Mouse (Mus musculus) adrenal gland, adult 10 weeks (tissue): ENCODE measurements around the gene Grk5. TPM values are rescaled to one million over a fixed set of nuclear protein-coding genes. Genes with fewer than 3 reads are reported as not detected.

Source experiments
- polyA plus RNA-seq: library from polyadenylated mRNA; stranded (reverse); fragments of 350-450 nt; fragmentation: Illumina TruSeq; extraction: RNeasy Lipid Tissue Mini Kit (QIAGEN cat#74804); gene quantifications from one replicate; pipeline ENCODE4 v1.2.3, GENCODE M21; 2014; ENCODE audit warnings: low read depth, low replicate concordance

Grk5 gene
- 28.0 TPM for polyA plus RNA-seq

DNA sequence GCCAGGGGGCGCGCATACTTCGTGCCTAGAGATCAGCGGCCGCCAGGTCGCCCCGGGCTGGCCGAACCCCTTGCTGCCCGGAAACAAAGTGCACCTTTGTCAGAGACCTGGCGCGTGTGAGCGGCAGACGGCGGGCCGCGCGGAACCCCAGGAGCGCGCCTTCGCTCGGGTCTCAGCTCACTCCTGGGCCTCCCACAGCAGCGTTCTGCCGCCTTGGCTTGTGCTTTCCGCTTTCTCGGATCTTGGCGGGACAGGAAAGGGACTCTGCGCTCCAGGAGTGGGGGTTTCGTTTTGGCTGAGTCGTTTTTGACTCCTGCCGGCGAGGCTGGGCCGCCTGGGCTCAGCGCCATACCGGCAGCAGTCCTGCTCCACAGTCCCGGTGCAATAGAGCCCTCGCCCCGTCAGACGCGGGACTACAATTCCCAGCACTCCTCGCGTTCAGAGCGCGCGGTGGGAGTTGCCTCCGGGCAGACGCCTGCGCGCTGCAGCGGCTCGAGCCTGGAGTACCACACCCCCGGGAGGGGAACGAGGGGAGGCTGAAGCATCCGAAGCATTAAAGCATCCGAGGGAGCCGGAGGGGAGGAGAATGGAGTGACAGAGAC lies at the start of gene Grk5:
Grk5 (plus strand) TSS at position 36 of the 602 bp plus-strand sequence.

GRCm38 (mm10) chr19:60860868-60861700 lies 28.5 kb upstream of the Grk5 start, which contains the start of gene Sfxn4:
Sfxn4 (minus strand) TSS chr19:60861479.

DNA sequence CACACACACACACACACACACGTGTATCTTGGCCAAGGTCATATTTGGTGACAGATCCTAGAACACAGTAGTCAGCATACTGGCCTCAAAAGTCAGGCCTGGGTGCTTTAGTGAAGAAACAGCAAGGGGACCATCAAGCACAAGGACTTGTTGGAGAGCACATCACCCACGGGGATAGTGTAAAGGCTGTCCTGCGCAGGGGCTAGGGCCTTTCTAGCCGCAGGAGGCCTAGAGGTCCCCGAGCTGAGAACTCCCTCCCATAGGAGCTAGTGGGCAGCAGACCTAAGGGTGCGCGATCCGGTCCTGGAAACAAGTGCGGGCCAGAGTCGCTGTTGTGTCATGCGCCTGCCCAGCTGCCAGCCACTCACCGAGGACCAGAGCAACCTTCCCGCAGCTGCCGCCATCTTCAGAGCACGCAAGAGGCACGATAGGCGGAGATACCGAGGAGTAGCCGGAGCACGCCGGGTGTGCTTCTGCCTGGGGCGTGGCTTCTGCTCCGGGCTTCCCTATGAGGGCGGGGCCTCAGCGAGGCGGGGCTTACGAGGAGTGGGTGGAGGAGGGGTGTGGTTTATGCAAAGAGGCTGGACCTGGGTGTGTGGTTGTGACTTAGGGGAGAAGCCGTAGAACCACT lies 15.4 kb upstream of the Grk5 start, which contains the start of gene Prdx3:
Prdx3 (minus strand) TSS at position 493 of the 631 bp plus-strand sequence.

GRCm38 (mm10) chr19:61140342-61141206 lies 251.0 kb downstream of the Grk5 start, which contains the start of gene Zfp950:
Zfp950 (minus strand) TSS chr19:61140840.

Other genes starting within 250 kb of the Grk5 start
- 3.6 TPM for gene Nanos1, start 133.8 kb upstream of the Grk5 start, polyA plus RNA-seq
- gene Eif3a, start 99.1 kb upstream of the Grk5 start, polyA plus RNA-seq: 294 TPM
- 116 TPM for gene Fam45a, start 78.2 kb upstream of the Grk5 start, polyA plus RNA-seq
- 13.5 TPM for gene Sfxn4, start 28.3 kb upstream of the Grk5 start, polyA plus RNA-seq
- 1,417 TPM for gene Prdx3, start 15.2 kb upstream of the Grk5 start, polyA plus RNA-seq